Mouse (Mus musculus): Measurements from ENCODE around the gene Gm20604. TPM values are rescaled to one million over a fixed set of nuclear protein-coding genes. Genes with fewer than 3 reads are reported as not detected.

Gene Gm20604
- 1 to 10 TPM; 6.5 to 7.1 TPM for total RNA-seq (2021)

DNA sequence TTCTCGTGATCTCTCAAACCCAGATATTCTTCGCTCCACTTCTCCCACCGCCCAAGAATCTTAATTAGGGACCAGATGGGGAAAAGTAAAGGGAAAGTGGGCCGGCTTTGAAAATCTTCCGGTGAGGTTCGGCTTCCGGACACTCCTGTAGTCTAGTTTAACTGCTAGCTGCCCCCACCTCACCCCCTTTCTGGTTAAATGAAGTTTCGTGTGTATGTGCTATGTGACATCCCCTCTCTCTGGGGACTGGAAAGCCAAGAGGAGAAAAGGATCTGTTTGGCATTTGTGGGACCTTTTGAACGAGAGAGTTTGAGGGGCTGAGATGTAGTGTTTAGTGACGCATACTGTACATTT is at the start of gene Gm20604:
Gene Gm20604 (minus strand): TSS at position 270 of the 354 bp plus-strand sequence.
- DNase-seq = no peak

DNA sequence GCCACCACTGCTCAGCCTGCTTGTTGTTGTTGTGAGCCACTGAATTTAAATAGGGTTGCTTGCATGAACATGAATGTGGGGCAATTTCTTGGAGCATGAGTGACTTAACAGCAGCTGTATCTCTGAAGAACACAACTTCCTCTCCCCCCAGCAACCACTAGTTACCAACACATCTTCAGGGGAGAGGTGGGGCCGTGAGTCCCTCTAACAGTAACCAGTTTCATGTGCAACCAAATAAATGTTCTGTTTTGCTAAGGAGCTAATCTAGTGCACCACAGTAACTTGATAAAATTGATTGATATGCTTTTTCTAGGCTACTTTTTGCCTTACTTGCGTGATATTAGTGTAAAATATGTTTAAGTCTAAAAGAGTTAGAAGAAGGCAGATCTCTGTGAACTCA is 41.1 kb upstream of the Gm20604 start:
- no peak for DNase-seq

DNA sequence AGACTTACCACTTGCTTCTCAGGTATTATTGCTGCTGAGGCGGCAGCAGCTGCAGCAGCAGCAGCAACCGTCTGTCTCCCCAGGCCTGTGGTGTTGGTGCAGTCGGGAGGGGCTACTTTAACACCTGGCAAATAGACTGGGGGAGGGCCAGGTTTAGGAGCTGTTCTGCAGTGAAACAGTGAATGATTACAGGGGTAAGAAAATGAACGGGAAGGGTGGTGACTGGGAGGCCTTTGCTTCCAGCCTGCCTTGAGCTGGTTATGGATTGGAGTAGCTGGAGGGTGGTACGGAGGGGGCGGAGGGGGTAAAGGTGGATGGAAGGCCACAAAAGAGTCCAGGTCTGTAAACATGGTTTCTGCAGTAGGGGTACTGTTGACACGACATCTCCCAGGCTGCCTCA is 29.5 kb upstream of the Gm20604 start:
- DNase-seq = no peak

DNA sequence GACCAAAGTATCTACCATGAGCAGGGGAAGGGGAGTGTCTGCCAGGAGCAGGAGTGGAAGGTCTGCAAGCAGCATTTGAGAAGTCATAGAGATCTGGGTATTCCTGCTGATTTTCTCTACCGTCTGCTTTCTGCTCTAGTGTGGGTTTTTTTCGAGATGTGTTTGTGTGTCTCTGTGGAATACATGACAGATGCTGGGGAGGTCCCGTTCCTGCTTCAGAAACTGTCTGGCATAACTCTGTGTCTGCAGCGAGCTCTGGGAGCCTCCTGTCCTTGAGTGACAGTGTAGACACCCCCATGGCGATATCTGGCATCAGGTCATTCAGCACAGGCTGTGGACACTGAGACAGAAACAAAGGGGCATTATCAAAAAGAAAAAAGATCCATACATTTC is 27.1 kb upstream of the Gm20604 start:
- DNase-seq = no peak

DNA sequence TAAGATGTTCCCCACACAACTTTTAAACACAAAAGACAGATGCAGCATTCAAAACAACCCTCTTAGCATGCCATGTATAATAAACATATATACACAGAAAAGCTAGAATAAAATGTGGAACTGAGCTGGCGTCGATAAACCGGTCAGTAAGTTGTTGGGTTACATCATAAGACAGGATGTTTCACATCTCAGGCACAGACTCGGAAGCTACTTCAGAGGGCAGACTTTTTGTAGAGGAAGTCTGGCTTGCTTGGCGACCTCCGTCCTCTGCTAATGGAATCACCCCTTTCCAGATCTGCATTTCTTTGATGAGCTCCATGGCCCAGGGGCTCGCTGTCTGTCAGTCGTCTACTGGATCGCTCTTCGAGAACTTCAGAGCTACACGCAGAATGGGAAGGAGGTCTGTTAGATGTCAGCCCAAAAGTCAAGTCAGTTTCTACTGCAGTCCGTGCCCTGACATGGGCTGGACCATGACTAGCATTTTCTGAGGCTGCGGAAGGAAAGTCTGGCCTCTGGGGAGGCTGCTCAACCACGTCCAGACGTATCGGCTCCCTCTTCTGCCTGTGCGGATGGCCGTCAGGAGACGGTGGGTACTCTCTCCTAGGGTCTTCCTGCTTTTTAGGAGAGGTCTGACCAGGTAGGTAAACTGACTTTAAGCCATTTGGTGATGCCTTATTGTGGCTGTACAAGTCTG is 26.6 kb upstream of the Gm20604 start:
- DNase-seq = no peak

DNA sequence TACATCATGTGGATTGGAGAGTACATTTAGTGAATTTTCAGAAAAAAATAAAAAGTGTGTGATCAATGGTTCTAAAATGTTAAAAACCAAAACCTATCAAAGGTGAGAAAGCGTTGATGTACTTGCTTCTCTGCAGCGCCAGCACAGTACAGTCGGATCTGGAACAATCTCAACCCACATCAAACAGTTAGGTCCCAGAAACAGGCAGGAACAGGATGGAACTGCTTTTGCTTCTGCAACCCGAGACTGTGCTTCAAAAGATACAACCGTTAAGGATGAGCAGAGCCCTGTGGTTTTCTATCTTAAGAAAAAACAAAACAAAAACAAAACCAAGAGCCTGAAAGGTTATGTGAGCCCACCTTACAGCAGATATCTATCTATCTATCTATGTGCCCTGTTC is 24.4 kb upstream of the Gm20604 start:
- no peak for DNase-seq

DNA sequence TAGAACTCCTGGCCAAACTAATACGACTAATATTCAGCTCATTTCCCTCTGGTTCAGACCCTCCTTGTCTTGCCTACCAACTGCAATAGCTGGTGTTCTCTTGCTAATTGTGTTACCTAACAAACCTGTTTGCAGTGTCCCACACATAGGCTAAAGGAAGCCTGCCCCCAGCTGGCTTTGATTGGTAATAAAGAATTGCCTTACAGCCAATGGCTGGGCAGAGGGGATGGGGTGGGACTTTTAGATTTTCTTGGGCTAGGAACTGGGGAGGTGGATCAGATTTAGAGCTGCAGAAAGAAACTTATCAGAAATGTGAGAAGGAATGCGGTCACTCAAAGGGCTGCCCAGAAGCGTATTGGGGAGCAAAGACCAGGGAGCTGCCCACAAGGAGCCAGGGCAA is 21.0 kb upstream of the Gm20604 start:
- DNase-seq = peak; percentile 19

DNA sequence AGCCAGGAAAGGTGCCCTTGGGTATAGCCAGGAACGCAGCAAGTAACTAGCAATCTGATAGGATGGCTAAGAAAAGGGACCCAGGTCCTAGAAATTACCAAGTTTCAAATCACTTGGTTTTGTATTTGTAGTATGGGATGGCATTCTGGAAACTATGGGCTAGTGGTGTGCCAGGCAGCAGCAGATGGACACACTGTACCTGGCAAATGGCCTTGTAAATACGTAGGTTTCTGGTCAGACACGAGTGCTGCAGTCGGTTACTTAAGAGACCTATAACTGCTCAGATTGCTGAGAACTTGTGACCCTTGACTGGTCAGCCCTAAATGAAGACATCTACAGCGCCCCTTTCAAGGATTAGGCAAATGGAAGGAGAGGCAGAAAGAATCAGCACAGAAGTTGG is 19.7 kb upstream of the Gm20604 start:
- no peak for DNase-seq

DNA sequence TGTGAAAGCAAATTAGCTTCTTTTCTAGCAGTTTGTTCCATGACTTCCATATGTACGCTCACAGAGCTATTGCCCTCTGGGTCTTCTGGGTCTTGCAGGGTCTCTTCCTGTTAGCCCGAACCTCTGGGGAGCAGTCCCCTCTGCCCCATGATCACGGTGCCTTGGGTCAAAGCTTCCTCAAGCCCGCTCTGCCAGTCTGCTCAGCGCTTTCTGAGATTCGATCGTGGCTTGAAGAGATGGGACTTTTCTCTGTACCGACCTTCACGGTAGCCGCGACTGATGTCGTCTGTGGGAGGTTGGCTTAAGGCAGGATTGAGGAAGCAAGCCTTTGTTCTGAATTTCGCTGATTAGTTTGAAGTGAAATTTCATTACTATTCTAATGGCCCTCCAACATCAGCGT is 17.6 kb upstream of the Gm20604 start:
- DNase-seq = no peak

DNA sequence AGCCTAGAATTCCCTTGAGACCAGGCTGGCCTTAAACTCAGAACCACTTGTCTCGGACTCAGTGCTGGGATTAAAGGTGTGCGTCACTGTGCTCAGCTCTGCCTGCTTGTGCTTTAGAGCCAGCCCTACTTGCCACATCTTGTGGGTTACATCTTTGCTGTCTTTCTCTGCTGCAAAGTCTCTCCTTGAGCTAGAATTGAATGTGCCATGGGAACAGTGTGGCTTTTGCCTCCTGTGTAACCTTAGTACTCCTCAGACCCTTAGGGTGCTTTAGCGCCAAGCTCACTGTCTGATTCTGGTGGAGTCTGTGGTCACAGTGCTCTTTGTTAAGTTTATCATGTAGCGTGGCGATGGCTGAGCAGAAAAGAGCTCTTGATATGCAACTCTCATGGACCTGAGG is 14.2 kb upstream of the Gm20604 start:
- DNase-seq = no peak

DNA sequence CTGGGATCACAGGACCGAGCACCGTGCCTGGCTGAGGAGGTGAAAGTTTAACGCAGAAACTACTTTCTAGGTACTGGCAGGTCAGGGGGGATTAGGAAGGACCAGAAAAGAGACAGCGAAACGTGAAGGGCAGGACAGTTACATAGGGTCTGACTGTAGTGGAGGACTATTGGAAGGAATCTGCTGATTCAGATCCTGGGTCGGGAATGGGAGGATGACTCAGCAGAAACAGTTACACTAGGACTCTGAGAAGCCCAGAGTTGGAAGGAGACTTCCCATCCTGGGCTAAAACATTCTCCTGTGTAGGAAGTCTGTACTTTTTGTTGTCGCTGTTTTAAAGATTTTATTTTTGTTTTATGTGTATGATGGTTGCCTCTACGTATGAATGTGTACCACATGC is 13.1 kb upstream of the Gm20604 start:
- no peak for DNase-seq

DNA sequence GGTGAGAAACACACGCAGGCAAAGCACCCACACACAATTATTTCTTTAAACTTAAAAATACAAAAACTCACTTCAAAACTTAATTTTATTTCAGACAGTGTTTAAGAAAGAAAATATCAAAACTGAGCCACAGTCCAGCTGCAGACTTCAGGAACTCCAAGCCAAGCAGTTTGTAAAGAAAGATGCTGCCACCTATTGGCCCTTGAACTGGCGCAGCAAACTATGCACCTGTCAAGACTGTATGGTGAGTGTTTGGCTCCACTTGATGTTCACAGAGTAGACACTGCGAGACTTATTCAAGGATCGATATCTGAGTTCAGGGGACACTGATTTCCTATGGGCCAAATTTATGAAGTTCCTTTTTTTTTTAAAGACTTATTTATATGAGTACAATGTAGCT is 10.5 kb upstream of the Gm20604 start:
- no peak for DNase-seq

DNA sequence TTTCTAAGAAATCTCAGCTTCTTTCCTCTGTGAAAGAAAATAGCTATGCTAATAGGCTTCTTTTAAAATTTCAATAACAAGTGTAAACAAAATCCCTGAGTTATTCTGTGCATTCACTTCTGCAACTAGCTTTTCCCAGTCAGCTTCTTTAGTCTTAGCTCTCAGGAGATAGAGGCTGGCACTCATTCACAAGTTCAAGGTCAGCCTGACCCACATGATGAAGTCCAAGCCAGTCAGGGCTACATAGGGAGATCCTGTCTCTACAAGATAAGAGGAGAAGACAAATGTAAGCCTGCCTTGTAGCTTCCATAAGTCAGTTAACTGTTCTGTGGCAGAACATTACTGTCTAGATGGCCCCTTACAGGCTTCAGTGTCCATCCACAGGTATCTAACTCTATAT is 5.2 kb upstream of the Gm20604 start:
- no peak for DNase-seq

DNA sequence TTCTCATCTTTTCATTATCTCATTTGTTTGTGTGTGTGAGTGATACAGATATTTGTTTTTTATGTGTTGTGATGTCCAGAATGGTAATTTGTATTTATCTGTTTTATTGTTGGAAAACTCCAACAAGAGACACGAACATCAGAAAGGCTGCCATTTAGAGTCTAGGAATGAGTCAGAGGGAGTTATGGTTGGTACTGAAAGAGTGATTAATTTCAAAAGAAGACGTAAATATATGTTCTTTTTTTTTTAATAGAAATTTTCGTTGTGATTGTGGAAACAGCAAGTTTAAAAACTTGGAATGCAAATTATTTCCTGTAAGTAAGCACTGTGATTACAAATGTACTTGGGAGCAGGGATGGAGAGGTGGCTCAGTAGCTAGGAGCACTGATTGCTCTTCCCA is 3.2 kb upstream of the Gm20604 start:
- DNase-seq = no peak

DNA sequence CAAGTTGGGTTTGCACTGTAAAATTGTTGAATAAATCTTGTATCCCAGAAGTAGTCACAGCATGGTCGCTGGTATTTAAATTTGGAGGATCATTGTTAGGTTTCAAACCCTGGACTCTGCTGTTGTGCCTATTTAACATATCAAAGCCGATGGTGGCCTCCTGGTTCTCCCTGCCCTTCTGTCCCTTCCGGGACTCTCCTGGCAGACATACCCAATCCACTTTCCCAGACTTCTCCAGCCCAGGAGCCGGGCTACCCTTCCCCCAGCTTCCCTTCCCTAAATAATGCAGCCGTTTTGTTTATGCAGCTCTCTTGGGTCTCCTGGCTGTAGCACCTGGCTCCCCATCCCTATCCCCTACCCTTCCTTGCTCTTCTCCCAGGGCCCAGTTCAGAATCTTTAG is 464 bp upstream of the Gm20604 start:
- no peak for DNase-seq

DNA sequence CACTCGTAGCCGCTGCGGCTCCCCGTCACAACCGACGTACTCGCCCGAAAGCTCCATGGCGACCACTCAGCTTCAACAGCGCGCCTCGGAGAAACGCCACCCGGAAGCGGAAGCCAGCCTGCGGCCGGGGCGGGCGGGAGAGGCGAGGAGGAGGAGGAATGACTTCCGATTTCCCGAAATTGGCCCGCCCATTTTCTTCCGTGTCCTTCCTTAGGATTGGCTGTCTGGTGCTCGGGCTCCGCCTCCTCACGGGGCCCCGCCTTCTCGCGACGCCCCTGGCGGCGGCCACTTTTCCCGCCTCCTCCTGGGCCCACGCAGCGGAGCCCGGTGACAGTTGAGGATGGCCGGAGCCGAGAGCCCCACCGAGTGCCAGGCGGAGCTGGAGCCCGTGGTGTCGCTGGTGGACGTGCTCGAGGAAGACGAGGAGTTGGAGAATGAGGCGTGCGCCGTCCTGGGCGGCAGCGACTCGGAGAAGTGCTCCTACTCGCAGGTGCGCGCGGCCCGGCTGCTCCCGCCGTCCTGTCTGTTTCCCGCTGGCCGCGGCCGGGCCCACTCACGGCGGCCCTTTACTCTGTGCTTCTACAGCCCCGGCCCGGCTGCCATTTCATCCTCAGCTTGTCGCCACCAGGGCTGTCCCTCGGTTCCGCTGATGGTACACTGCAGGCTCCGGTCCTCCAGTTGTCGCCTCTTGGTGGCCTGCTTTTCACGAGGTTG is 626 bp downstream of the Gm20604 start, which contains the start of the genes Gm28051, Gon7 and Ubr7:
Gene Gm28051 (minus strand): TSS at position 77 of the 714 bp plus-strand sequence.
Gene Gon7 (minus strand): TSS at position 115 of the 714 bp plus-strand sequence.
Gene Ubr7 (plus strand): TSS at position 279 of the 714 bp plus-strand sequence.
- DNase-seq = peak; percentile 98

DNA sequence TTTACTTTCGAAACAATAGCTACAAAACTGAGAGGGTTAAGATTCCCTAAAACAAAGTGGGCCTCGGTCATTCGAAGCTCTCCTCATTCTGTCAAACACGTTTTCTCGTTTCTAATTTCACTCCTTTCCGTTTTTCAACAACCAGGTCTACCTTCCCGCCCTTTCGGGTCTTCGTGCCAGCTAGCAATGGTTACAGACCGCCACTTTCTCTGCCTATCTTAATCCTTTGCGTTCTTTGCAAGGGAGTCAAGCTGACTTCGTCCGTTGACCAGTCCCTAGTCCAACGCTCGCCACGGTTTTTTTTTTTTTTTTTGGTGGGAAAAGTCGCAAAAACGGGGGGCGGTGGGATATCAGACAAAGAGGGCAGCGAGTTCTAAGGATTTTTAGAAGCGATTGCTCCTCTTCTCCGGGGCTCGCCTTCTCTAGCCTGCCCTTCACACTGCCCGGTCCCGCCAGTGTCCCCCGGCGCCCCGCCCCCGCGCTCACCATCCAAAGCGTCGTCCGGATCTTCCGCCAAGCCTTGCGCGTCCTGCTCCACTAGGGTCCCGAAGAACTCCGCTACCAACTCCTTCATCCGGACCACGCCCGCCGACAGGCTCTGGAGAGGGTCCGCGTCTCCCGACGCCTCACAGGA is 1.3 kb downstream of the Gm20604 start:
- peak; percentile 17 for DNase-seq

DNA sequence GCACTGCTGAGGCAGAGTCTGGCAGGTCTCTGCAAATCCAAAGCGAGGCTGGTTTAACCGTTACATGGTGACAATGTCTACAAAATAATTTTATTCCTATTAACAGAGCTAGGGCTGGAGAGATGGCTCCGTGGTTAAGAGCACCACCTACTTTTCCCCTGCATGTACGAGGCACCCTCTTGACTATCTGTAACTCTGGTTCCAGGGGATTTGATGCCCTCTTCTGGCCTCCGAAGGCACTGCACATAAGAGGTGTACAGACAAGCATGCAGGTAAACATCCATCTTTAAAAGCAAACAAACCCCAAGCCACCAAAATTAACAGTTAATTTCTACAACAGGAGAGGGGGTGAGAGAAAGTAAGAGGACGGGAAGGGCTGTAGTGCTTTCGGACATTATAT is 2.2 kb downstream of the Gm20604 start:
- DNase-seq = peak; percentile 46

DNA sequence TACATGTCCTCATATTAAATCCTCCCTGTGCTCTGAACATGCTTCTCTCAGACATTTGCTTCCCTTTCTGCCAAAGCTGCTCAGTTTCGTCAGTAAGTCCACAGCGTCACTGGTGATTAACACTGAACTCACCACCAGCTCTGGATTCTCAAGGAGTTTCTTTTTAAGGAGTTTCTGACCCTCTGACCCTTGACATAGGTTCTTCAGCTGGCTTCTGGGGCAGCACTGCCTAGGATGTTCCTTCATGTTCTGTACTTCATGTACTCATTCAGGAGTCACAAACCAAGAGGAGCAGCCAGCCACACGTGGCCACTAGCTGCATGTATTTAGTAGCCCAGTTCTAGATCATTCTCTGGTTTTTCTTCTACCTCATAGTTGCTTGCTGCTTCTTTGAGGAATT is 10.2 kb downstream of the Gm20604 start:
- DNase-seq = no peak

DNA sequence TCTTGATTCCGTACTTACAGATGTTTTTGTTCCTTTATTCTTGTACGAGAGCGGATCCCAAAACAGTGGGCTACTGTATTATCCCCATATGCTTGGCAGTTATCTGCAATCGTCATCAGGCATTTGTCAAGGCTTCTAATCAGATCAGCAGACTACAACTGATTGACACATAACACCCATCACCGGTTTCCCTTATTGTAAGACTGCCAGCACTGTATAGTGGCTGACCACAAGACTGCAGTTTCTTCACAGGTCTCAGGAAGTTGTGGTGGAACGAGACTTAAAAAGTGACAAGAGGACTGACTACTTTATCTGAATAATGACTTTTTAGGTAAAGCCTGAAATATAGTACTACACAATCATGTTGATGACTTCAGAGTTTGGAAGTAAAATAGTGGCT is 13.6 kb downstream of the Gm20604 start:
- no peak for DNase-seq

DNA sequence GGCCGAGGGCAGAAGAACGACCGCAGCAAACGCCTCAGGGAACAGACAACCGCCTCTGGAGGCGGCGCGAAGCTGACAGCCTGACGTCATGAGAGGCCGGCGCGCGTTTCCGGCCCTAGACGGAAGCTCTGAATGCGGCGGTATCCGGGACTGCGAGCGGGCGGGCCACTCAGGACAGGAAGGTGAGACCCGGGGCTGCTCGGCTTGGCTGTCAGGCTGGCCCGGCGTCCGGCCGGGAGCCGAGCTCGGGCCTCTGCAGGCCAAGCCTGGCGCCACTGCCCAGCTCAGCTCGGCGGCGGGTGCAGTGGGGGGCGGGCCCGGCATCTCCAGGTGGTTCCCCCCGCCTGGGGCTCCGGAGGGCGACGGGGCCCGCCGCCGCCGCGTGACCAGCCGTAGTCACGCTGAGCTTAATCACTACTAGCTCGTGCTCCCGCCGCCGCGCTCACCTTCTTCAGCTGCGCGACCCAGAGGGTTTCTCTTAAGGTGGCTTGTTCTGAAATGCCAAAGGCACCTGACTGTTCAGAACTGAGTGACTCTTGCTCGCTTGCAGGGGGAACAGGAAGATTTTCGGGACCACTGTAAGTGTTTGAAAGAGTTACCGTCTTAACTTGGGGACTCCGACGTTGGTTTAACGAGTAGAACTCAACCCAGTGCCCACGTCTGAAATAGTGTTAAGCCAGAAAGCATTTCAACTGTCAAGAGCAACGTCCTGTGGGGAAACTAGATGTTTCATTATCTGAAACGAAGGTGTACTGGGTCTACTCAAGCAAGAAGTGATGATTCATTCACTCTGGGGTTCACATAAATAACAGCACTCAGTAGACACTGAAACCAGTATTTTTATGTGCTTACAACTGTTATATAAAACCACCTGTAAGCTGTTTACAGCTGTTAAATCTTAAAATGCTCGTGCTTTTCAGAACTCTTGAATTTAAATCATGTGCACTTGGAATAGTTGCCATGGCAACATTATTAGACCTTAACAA is 14.6 kb downstream of the Gm20604 start, which contains the start of the genes Moap1 and Tmem251:
Gene Moap1 (minus strand): TSS at position 73 of the 986 bp plus-strand sequence.
Gene Tmem251 (plus strand): TSS at position 174 of the 986 bp plus-strand sequence.
- DNase-seq = peak; percentile 91

DNA sequence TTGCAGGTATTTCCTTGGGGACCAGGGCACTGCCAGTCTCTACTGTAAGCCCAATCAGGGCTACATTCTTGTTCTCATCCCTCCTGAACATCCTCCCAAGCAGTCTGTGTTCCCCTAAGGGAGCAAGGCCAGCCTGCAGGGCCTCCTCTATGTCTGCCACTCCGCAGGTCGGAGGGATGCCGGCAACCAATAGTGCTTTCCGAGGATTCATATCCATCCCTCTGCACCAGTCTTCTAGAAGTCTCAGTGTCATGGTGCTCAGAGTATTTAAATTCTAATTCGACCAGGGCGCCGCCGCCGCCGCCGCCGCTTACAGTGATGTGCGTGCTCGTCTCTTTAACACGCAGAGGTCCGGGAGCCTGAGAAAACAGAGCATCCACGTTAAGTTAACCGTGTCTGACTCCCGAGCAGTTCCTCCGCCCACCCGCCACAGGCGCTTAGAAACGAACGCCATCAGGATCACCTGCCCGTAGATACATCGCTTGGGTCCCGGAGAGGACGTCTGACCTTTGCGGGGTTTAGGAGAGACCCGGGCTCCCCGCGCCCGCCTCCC is 15.4 kb downstream of the Gm20604 start:
- DNase-seq = no peak
